Mouse (Mus musculus) large intestine, adult 2 months (tissue): ENCODE measurements around the gene Ercc1. TPM values are rescaled to one million over a fixed set of nuclear protein-coding genes. Genes with fewer than 3 reads are reported as not detected.

Experiments
- DNase-seq: peaks from one replicate; pipeline ENCODE4 v3.0.0-alpha.2; 2012; ENCODE audit warnings: low read depth, low spot score
- WGBS: fragments of 180-500 bp; shearing (Covaris S2); methylation state at CpG from one replicate; pipeline ENCODE4 v1.1.7; 2018; 5-methylcytosine and 5-hydroxymethylcytosine counted together
- polyA plus RNA-seq: library from polyadenylated mRNA; depleted of rRNA; stranded (reverse); fragments of >200 nt; gene quantifications from 2 replicates; pipeline ENCODE4 v1.2.3, GENCODE M21; 2012

Gene Ercc1
- polyA plus RNA-seq, 1 experiment = 31.2 TPM

DNA sequence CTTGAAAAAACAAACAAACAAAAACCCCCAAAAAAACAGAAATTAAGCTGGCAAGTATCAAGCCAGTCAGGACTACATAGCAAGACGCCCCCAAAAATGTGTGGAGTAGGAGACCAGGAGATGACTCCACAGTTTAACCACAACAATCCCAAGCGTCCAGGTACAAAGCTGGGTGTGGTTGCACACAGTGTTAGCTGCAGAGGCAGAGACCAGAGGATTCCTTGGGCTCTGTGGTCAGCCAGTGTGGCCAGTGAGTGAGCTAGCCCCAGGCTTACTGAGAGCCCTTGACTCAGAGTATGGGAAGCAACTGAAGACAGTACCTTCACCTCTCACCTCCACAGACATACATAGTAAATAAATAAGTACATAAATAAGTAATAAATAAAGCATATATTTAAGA is 12.7 kb upstream of the Ercc1 start:
- DNase-seq = no peak
- WGBS = 69% methylated on average over 2 of the region's 2 CpGs

GRCm38 (mm10) chr7:19332709-19333352 is 11.7 kb upstream of the Ercc1 start:
- WGBS = under 1% methylated on average over 52 of the region's 52 CpGs
- DNase-seq = no peak

DNA sequence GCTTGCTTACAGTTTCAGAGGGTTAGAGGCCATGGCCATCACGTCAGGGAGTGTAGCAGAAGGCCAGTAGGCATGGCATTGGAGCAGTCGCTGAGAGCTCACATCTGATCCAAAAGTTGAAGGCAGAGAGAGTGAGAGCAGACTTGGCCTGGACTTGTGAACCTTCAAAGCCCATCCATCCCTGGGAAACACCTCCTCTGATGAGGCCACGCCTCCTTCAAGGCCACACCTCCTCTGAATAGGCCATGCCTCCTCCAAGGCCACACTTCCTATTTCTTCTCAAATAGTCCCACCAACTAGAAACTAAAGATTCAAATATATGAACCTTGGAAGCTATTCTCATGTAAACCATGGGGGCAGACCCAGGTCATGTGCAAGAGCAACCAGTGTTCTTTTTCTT is 9.0 kb upstream of the Ercc1 start:
- 42% methylated on average over 3 of the region's 3 CpGs for WGBS
- DNase-seq = no peak

DNA sequence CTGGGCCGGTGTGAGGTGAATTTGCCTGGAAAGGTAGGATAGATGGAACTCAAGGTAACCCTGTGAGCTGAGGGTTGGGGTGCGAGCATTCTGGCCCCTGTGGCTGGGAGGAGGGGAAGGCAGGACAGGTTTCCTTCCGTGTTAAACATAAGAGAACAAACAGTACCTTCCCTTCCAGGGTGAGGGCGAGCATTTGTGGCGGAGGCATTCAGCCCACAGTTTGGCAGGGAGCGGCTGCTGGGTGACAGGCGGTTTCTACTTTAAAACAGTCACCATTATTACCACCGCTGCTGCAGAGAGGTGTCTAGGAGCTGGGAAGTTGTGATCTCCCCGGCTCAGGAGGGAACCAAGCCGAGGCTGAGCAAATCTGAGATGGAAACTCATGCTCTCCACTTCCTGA is 7.5 kb upstream of the Ercc1 start:
- no peak for DNase-seq
- WGBS = 42% methylated on average over 10 of the region's 10 CpGs

GRCm38 (mm10) chr7:19338060-19338459 is 6.5 kb upstream of the Ercc1 start:
- WGBS = 66% methylated on average over 2 of the region's 2 CpGs
- DNase-seq = no peak

DNA sequence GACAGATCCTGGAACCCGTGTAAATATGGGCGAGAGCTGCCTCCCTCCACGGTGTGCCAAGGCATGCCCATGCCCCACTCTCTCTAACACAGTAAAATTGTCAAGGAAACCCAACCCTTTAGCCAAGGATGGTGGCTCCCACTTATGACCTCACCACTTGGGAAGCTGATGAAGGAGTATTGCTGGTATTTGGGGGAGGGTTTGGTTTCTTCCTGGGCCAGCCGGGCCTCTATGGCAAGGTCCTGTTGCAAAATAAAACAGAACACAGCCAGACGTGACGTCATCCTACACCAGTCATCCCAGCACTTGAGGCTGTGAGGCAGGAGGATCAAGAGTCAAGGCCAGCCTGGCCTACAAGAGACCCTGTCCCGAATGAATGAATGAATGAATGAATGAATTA is 6.0 kb upstream of the Ercc1 start:
- 50% methylated on average over 7 of the region's 7 CpGs for WGBS
- DNase-seq = no peak

DNA sequence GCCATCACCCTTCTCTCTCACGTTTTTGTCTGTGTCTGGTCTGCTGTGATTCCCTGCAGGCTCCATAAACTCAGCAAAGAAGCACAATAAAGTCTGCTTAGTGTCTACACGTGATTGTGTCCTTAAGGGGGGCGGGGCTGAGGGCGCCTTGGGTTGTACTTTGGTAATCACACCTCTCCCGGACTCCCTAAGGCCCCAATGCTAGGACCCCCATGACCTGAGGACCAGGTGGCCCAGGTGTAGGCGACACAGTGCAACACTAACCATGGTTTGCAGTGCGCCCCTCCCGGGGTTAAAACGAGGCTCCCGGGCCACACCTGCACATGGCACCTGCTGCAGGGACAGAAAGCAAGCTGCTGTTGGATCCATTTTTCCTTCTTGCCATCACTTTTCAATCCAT is 3.3 kb upstream of the Ercc1 start:
- DNase-seq = no peak
- 12% methylated on average over 10 of the region's 10 CpGs for WGBS

- no peak for DNase-seq
- 2% methylated on average over 41 of the region's 41 CpGs for WGBS
Measured at GRCm38 (mm10) chr7:19341761-19342409, 2.7 kb upstream of the Ercc1 start.

DNA sequence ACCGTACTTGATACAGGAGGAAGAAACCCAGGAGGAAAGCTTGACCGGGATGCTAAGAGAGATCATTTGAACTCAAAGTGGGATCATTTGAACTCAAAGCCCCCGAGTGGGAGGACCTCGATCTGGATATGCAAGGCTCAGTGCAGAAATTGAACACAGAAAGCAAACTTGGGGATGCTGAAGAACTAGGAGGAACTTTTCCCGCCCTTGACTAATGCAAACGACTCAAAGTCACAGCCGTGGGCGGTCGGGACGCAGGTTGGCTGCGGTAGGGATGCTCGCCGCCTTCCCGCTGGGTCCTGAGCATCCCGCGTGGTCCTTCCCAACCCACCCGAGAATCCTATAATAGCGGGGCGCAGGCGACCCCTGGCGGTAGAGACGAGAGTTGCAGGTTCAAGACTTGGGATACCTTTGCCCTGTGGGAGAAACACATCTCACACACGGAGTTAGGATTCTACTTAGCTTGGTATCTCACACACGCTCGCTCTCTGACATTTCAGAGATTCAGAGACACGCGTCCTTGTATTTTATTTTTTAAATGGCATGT is 2.0 kb upstream of the Ercc1 start:
- peak; percentile 67 for DNase-seq
- under 1% methylated on average over 27 of the region's 27 CpGs for WGBS

- peak; percentile 75 for DNase-seq
- under 1% methylated on average over 11 of the region's 11 CpGs for WGBS
Measured at GRCm38 (mm10) chr7:19343210-19343808, 1.3 kb upstream of the Ercc1 start.

DNA sequence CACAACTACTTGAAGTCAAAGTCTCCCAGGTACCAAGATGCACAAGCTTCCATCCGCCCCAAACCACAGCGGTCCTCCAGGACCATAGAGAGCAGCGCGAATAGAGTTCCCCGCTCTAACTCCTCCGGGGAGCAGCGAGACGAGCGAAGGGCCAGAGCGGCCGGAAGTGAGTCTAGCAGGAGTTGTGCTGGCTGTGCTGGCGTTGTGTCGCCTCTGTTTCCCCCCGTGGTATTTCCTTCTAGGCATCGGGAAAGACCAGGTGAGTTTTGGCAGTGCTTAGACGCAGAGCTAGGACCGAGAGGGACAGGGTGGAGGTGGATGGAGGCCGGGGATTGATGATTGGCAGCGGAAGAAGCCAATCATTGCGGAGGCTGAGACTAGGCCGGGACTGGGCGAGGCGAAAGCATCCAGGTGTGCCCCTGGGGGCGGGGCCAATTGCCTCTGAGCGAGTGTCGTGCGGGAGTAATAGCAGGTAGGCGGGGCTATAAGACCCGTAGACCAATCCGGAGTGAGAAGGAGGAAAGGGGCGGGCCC is 427 bp downstream of the Ercc1 start:
- under 1% methylated on average over 31 of the region's 31 CpGs for WGBS
- DNase-seq = peak; percentile 99

- no peak for DNase-seq
- WGBS = 79% methylated on average over 13 of the region's 13 CpGs
Measured at GRCm38 (mm10) chr7:19349188-19349915, 4.8 kb downstream of the Ercc1 start.

DNA sequence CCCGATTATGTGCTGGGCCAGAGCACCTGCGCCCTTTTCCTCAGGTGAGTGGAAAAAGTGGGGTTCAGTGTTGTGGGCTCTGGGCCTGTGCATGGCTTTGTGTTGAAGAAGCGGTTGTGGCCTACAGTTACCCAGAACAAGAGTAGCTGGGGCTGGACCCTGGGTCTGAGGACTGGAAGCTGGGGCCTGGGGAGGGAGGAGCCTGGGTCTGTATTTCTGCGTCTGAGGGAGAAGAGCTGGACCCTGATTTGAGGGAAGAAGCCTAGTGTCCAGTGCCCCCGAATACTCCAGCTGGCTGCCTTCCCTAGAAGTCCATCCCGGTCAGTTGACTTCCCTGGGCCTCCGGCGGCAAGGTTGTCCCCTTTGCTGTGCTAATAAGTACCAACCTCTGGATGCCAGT is 5.6 kb downstream of the Ercc1 start:
- WGBS = 99% methylated on average over 8 of the region's 8 CpGs
- no peak for DNase-seq

- no peak for DNase-seq
- 87% methylated on average over 5 of the region's 5 CpGs for WGBS
Measured at GRCm38 (mm10) chr7:19354991-19355390, 10.4 kb downstream of the Ercc1 start.

- no peak for DNase-seq
- 65% methylated on average over 10 of the region's 10 CpGs for WGBS
Measured at GRCm38 (mm10) chr7:19356311-19356710, 11.7 kb downstream of the Ercc1 start.

DNA sequence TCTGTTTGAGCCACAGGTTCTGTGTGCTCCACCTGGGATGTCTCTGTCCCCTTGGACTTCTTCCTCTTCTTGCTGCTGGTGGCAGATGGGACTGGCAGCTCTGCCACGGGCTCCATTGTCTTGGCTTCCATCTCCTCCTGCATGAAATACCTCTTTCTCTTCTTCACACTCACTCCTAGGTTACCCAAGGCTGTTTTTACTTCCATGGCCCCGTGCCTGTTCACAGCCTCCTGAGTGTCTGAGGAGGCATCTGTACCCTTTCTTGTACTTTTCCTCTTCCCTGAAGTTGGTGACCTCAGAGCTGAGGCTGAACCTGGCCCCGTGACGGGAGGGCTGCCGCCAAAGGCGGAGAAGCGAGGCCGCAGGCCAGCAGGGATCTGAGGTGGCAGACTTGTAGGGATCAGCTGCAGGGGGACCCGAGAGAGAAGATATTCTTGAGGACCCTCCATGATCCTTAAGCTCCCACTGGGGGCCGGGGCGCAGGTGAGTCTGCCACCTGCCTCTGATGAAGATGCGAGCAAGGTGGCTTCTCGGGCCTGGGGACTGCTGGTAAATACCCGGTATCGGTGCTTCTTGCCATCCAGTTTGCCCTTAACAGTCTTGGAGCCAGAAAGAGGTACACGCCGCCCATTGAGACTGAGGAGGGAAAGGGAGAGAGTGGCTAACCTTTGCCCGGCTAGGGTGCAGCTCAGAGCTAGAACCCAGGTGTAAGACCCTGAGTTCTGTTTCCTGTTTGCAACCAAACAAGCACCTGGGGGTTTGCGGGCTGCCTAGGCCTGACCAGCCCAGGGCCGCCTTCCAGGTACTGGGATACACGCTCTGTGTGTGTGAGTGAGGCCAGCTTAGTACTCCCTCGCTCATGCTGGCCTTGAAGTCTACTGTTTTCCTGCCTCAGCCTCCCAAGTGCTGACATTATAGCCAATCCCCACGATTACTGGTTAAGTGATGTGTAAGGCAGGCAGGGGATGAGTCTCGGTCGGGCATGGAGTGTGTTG is 13.1 kb downstream of the Ercc1 start:
- WGBS = 87% methylated on average over 25 of the region's 25 CpGs
- DNase-seq = no peak

DNA sequence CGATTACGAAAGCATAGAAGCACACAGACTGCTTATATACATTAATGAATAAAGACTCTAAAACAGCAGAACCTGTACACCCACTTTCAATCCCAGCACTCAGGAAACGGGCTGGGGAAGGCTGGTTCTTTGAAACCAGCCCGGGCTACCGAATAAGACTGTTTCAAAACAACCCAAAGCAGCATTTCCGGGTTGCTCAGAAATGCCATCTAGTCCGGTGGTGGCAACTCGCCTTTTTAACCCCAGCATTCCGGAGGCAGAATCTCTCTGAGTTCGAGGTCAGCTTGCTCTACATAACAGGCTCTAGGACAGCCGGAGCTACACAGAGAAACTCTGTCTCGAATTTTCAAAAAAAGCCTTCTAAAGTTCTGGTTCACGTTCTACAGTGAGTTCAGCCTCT is 14.1 kb downstream of the Ercc1 start:
- 4% methylated on average over 13 of the region's 13 CpGs for WGBS
- DNase-seq = no peak

DNA sequence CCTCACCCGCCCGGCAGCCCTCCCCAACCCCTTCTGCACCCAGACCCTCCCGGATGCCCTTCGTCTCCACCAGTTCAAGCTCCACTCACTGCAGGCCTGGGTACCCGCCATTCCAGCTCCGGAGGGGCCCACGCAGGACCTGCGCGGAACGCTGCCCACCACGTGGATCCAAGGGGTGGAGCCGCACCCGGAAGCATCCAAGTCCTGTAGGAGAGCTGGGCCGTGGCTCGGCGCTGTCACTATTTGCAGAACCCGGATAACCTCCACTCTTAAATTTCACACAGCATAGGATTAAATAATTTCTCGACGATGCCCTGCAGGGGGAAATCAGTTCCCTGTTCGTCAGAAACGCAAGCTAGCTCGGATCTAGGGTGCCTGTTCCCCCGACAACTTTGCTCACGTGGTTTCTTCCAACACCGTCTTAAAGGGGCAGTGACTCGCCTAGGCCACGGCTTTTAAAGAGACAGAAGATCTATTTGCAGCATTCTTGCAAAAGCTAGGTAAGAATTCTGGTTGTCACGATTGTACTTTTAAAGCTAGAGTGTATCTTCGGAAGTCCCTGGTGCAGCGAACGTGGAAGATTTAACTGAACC is 14.8 kb downstream of the Ercc1 start, which contains the start of the genes Cd3eap and Ppp1r13l:
Gene Cd3eap, minus strand, starts transcription at position 185 of the 593 bp plus-strand sequence.
Gene Ppp1r13l, plus strand, starts transcription at position 451 of the 593 bp plus-strand sequence.
- peak; percentile 77 for DNase-seq
- under 1% methylated on average over 31 of the region's 31 CpGs for WGBS
